Mouse (Mus musculus): ENCODE measurements around the gene Smyd1. TPM values are rescaled to one million over a fixed set of nuclear protein-coding genes. Genes with fewer than 3 reads are reported as not detected.

Smyd1 gene
- total RNA-seq, 1 experiment from 2014 or later: 0.30 TPM

DNA sequence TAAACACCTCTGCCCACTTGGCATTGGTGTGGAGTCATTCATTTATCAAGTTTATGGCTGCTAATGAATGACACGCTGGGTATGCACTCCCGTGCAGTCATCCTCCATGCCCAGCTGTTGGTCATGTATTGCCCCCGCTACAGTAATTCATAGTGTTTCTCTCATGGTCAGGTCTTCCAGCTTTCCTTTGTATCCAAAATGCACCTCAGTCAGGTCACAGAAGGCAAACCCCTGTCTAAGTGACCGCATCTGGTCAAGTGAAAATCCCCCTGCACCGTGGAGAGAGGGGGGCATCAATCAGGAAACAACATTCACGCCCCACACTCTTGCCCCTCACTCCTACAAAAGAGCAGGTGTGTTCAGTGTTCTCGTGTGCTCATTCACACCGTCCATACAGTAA lies 117.9 kb downstream of the Smyd1 start:
- no peak for DNase-seq

- no peak for DNase-seq
Observed at GRCm38 (mm10) chr6:71203674-71204073, 118.4 kb downstream of the Smyd1 start.

DNA sequence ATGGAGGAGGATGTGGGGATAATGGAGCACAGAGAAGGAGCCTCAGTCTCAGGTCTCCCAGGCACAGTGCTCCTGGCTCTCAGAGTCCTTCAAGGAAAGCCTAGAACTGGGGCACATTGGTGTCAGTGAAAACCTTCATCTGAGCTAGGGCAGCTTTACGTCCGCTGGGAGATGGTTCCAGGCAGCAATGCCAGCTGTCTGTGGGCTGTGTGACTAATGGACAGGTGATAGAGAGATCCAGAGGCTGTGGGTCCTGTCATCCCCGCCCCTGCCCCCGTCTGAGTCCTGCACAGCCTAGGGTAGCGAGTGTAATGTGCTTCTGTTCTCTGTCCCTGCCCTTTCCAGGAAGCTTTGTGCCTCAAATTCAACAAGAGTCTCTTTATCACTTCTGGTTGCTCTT lies 120.1 kb downstream of the Smyd1 start:
- no peak for DNase-seq

DNA sequence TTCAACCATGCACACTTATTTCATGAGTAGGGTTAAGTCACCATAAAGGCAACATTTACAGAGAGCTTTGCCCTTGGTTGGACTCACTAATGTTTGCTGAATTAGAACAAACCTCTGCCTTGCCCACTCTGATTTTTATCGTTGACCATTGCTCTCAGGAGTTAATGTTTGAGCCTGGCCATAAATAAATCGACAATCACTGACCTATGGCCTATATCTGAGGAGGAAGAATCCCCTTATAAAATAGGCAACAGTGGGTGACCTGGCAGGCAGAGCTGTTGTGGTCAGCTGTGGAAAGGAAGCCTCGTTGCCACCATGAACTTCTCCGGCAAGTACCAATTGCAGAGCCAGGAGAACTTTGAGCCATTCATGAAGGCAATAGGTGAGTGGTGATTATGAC lies 122.4 kb downstream of the Smyd1 start, which contains the start of gene Fabp1:
Gene Fabp1 (plus strand): TSS at position 216 of the 400 bp plus-strand sequence.
- no peak for DNase-seq

GRCm38 (mm10) chr6:71197636-71198535 lies 124.1 kb downstream of the Smyd1 start:
- DNase-seq: no peak

DNA sequence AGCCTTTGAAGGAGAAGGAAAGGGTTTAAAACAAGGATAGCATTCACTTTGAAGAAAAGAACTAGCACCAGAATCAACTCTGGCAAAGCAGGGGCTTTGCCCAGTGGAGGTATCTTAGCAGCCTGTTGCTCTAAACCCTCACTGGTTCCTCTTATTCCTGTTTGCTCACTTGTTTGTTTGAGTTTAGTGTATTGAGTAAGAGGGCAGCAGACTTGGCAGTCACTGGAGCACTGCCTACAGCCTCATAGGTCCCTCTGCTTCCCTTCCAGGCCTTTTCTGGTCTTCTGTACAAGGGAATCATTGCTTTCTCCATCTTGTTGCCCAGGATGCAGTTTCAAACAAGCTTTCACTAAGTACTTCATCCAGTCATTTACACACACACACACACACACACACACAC lies 125.9 kb downstream of the Smyd1 start:
- no peak for DNase-seq

DNA sequence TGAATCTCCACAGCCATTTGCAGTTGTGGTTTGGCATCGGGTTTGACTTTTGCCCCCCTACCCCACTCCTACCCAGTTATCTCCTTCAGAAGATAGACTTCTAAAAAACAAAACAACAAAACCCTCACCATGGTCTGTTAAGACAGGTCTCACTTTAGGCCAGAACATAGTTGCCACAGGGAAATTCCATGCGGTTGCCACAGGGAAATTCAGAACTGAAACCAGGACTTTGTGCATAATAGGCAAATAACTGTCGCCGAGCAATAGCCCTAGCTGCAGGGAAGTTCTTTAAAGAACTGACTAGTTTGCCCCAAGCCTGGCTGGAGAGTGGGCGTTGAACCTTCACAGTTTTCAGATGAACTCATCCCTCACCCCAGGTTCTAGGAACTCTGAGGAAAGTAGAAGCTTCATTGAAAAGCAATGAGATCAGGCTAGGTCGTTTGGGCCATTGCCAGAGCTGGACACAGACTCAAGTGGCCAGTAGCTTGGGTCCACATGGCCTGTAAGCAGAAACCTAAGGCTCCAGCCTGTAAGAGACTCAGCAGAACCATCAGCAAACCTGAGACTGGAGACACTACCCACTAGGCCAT lies 128.8 kb downstream of the Smyd1 start:
- DNase-seq: no peak

- DNase-seq: no peak
Observed at GRCm38 (mm10) chr6:71190501-71190900, 131.5 kb downstream of the Smyd1 start.

- DNase-seq: no peak
Observed at GRCm38 (mm10) chr6:71189578-71189977, 132.5 kb downstream of the Smyd1 start.

DNA sequence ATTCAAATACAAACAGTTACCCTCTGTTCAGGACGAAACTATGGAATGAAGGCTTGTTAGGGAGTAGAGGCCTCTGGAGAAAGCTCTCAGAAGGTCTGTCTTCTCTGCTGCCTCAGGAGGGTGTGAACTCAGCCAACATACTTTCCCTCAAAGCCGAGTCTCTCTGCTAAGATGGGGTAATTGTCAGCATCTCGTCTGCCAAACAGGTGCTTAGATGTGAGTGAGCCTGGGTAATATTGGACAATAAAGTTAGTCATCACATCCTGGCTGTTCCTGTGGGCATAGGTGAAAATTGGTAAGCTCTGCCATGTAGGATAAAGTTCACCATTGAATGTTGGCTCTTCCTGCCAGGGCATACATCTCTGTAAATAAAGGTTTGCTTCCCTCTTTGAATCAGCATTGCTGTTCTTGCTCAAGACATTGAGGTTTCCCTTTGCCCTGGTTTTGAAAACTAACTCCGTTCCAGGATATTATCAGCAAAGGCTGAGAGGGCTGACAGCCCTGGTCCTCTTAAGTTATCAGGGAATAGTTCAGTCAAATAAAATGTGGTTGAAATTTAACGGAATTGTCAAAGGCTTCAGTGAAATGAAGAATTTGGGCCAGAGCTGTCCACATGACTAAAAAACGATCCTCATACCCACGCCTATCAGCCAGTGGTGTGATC lies 137.0 kb downstream of the Smyd1 start:
- no peak for DNase-seq

DNA sequence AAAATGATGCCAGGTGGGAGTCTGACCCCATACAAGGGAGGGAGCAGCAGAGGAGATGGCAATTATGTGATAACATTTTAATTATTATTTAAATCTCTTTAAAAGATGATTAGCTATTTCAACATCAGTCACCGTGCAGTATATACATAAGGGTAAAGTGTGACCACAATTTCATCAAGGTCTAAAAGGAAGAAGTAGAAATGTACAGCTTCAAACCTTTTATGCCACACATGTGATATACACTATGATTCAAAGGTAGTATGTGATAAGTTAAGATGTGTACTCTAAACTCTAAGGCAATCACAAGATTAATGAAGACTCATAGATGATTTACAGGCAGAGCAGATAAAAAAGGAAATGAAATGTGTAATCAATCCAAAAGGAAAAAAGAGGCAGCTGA lies 141.4 kb downstream of the Smyd1 start:
- DNase-seq: no peak

- no peak for DNase-seq
Observed at GRCm38 (mm10) chr6:71172812-71173580, 149.0 kb downstream of the Smyd1 start.

DNA sequence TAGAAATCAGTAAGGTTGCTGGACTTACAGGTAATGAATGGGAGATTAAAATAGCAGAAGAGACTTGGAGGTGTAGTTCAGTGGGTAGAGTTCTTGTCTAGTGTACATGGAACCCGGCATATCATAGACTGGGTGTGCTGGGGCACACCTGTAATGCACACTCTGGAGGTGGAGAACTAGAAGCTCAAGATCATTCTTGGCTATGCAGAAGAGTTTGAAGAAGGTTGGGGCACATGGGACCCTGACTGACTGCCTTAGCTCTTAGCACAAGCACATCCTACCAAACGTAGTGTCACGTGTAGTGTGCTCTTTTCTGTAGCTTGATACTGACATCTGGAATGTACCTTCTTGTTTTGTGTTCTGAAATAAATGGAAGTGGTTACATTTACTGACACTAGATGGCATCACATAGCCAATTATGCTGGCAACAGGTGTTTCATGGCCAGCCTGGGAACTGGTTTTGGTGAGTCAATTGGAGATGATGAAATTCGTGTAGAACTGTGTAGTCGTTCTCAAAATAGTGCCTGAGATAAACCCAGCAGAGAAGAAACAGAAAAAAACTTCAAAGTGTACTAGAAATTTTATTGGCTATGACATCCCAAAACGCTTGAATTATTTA lies 155.4 kb downstream of the Smyd1 start:
- DNase-seq: no peak

DNA sequence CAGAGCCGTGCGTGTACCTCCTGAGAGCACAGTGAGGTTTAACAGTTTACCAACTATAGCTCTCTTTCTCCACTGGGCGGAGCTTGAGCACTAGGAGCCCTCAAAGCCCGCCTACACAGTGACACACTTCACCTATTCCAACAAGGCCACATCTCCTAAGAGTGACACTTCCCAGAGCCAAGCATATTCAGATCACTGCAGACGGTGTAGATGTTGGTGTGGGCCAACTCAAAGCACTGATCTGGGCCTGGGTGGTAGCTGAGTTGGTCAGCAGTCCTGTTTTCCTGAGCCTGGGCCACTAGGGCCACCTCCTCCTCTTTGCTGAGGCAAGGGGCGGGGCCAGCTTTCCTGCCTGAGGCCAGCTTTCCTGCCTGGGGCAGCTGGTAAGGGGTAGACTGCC lies 157.6 kb downstream of the Smyd1 start:
- no peak for DNase-seq

Small RNA genes within 50 kb of the gene (microRNA-seq; reads per million reads assigned to microRNA genes)
- 25.6 to 28.1 reads per million in 2 experiments for gene Mir8112

Other genes with a start within 250 kb of the Smyd1 start
- 15.9 and 22.8 TPM in 2 replicates for gene Thnsl2, start 177.8 kb downstream of the Smyd1 start, total RNA-seq (2021)
- 55.1 TPM in 1 of 2 replicates, not detected in the other for gene Fabp1, start 122.4 kb downstream of the Smyd1 start, total RNA-seq (2021)
- 74.3 and 76.3 TPM in 2 replicates for gene Krcc1, start 50.6 kb downstream of the Smyd1 start, total RNA-seq (2021)
- not detected in 2 replicates for gene Cd8b1, start 555 bp upstream of the Smyd1 start, total RNA-seq (2021)
- 0.27 TPM in 1 of 2 replicates, not detected in the other for gene Cd8a, start 51.2 kb upstream of the Smyd1 start, total RNA-seq (2021)
- gene Rmnd5a, start 118.4 kb upstream of the Smyd1 start, total RNA-seq (2021): 91.9 and 102 TPM in 2 replicates
- 32.3 and 41.0 TPM in 2 replicates for gene Rnf103, start 171.7 kb upstream of the Smyd1 start, total RNA-seq (2021)
- gene Chmp3, start 221.6 kb upstream of the Smyd1 start, total RNA-seq (2021): 109 and 133 TPM in 2 replicates

Measured in adrenal gland, postnatal 25 days (tissue).